Mouse (Mus musculus) common myeloid progenitor, adult 5-6 weeks (primary cell): ENCODE measurements around the gene Faim2. TPM values are rescaled to one million over a fixed set of nuclear protein-coding genes. Genes with fewer than 3 reads are reported as not detected.
A peak's percentile ranks its signal among the peaks of the same experiment; 100 is the strongest.

Source experiments
- ATAC-seq: replicated peaks from 2 replicates; pipeline ENCODE4 v1.8.0; 2016; ENCODE audit warnings: low read depth, mild to moderate bottlenecking, moderate TSS enrichment, inconsistent platforms; ENCODE audit not compliant: poor library complexity, severe bottlenecking
- total RNA-seq: library from RNA; stranded (forward); fragments of 200-1000, 187-1606 nt; gene quantifications from 2 replicates; pipeline ENCODE4 v1.2.3, GENCODE M21; 2017

Faim2 gene
- total RNA-seq, 1 experiment from 2014 or later: not detected

- no peak for ATAC-seq
Observed at GRCm38 (mm10) chr15:99511797-99512525, 16.0 kb downstream of the Faim2 start.

GRCm38 (mm10) chr15:99510621-99511020, 17.3 kb downstream of the Faim2 start:
- no peak for ATAC-seq

DNA sequence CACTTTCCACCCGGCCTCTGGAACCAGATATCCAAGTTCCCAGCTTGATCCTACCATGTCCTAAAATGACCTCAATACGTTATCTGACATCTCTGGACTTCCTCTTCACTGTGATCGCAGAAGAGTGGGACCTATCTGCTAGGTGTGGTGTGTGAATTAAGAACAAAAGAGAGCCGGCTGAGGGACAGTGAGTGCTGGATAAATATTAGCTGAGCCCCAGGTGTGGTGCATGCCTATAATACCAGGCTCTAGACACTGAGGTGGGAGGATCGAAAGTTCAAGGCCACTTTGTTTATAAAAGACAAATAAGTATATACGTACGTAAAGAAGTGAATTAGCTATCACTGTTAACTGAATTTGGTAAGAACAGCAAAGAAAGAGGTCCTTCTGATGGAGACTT, 18.1 kb downstream of the Faim2 start:
- ATAC-seq: no peak

- ATAC-seq: no peak
Observed at GRCm38 (mm10) chr15:99505324-99506095, 22.5 kb downstream of the Faim2 start.

- ATAC-seq: no peak
Observed at GRCm38 (mm10) chr15:99503256-99503655, 24.7 kb downstream of the Faim2 start.

DNA sequence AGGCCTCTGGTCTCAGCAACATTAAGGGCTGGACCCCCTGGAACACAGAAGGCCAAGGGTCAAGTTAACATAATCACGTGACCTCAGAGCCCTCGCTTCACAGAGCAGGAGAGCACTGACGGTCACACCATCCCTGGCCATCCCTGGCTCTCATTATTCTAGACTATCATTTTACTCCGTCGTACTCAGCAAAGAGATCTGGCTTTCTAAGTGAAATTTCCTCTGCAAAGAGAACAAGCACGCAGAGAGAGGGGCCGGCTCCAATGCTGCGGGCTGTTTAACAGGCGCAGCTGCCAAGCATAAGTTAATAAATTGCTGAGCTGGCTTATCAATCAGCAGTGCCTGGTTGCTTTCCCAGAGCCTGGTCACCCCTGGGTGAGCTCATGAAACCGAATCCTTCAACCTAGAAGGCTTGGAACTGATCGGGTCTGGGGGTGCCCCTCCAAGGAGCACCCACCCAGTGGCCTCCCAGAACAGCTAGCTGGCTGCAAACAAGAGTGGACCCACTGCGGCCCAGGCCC, 25.6 kb downstream of the Faim2 start:
- no peak for ATAC-seq

DNA sequence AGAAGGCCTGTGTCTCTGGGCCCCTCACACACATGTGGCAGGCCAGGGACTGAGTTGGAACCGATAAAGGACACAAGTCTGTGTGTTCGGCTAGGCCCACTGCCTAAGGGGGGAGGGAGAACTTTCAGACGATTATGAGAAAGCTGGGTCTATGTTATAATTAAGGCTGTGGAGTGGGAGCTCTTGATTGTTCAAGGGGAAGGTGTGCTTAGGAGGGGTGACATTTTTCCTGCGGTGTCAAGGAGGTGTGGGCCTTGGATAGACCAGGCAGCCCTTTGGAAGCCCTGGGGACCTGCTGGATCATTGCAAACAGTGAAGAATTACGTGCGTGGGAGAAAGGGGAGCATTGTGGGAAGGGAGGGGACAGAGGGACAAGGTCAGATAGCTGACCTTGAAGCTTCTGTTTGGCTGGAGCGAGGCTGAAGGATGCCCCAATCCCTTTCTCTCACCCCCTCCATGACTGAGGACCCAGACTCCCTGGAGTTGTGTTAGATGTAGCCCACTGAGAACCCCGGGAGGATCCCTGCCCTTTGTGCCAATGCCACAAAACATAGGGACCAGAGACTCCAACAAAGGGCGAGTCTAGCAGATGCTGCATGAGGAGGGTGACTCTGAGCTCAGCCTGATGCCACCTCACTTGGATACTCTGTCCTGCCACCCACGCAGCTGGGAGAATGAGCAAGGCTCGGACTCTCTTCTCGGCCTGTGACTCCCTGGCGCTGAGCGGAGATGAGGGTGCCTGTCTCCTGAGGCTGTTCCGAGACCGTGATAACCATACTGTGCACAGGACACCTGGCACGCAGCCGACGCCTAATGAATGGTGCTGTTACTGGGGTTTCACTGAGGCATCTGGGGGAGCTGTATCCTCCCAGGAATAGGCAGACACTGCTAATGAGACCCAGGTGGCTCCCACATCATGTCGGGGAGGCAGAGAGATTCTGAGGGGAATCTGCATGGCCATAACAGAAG, 26.4 kb downstream of the Faim2 start:
- ATAC-seq: no peak

DNA sequence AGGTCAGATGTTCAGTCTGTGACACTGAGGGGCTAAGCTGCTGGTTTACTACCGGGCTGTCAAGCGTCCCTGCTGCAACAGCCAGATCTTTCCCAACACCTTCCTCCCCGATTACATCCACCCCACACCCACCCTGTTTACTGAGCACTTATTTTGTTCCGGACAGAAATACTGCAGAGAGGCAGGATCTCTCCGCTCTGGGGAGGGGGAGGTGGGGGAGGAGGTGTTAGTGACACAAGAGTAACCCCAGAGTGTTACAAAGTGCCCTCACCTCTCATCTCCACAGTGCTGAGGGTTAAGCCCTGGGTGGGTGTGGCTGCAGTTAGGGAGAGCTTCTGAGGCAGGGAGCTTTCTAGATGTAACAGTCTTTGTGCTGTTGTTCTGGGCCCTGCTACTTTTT, 27.6 kb downstream of the Faim2 start:
- ATAC-seq: no peak

DNA sequence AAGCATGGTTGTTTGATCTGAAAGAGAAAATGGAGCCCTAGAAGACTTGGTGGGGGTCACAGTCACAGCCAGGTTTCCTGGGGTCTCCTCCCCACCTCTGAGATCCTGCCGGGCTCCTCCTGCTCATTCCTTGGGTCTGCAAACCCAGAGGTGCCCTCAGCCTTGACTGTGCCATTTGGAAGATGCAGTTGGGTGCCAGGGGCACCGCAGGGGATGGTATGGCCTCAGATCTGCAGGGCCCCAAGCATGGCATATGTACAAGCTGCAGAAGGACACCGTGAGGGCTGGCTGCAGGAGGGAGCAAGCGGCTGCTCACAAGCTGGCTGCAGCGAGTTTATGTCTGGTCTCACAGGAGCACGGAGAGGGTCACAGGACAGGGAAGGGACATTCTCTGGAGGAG, 28.2 kb downstream of the Faim2 start:
- ATAC-seq: no peak

DNA sequence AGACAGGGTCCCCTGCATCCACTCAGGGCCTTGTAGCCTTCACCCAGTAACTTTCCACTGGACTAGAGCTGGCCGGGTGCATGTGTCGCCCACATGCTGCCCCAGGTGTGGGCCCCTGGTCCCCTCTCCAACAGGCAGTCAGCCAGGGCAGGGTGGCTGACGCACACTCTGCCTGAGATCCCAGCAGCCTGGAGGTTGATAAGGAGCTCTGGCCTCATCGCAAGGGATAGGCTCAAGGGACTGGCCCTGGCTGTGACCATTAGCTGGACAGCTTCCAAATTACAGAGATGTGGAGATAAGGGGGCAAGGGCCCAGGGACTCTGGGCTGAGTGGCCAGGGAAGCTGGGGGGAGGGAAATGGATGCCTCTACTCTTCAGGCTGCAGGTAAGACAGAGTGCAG, 29.2 kb downstream of the Faim2 start:
- ATAC-seq: no peak

DNA sequence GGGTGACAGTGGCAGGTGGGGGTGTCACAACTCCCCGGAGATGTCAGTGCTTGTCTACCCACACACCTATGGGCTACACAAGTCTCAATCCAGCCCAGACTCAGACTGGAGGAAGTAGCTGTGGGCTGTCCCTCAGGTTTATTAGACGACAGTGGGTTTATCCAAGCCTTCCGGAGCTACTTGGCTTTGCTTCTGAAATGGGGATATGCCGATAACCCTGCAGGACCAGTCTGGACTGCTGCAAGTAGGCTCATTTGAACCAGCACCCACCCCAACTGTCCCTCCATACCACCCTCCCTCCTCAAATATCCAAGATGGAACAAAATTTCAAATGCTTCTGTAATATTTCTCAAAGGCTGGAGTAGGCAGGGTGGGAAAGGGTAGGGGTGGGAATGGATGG, 29.6 kb downstream of the Faim2 start:
- no peak for ATAC-seq

- ATAC-seq: peak; percentile 31
Observed at GRCm38 (mm10) chr15:99497527-99498242, 30.3 kb downstream of the Faim2 start.

DNA sequence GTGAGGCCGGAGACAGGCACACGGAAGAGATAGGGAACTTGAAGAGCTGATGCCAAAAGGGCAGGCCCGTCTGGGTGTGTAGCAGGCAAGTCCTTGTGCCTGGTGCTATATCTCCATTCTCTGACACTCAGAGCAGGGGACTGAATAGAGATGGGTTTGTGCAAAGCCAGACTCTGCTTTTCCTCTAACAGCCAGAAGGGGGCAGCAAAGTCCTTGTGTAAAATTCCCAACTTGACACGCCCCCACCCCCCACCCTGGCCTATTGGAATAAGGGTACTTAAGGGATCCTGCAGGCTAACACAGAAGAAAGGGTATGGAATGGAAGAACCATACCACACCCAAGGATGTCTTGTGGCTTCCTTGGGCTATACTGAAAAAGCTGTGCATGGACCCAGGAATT, 30.9 kb downstream of the Faim2 start:
- ATAC-seq: peak; percentile 70

DNA sequence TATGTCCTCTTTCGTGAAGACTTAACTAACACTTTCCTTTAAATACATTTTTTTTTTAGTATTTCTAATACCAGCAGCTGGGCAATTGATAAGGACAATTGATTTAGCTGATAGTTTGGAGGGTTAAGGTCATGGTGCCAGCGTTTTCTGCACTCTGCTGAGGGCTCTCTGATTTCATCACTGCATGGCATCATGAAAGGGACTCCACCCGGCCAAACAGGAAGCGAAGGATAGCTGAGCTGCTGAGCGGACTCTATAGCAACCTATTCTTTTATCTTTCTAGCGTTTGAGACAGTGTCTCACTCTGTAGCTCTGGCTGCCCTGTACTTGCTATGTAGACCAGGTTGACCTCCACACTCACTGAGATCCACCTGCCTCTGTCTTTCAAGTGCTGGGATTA, 43.2 kb downstream of the Faim2 start:
- peak; percentile 39; the same call in 1 of the 2 replicates for ATAC-seq

DNA sequence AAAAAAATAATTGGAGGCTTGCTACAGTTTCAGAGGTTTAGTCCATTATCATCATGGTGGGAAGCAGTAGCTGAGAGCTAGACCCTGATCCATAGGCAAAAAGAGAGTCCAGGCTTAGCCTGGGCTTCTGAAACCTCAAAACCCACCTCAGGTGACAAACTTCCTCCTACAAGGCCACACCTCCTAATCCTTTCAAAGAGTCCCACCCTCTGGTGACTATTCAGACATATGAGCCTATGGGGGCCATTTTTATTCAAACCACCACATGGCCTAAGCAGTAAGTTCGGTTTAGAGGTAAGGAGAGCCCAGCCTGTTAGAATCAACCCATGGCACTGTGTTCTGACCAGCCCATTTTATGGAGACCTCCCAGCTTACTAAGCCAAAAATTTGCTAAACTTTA, 52.2 kb downstream of the Faim2 start:
- no peak for ATAC-seq

DNA sequence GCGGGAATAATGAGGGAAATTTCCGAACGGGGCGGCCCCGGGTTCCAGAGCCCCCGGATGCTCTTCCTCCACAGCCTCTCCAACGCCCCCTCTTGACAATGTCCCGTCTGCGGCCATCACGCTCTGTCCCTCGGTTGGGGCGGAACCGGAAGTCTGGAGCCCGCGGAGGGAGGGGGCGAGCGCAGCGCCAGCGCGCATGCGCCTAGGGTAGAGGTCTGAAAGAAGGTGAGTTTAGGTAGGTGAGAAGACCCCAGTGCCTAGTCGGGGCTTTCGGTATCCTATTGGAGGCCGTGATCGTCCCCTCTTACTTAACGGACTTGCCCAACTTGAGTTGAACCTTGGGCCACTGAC, 53.4 kb downstream of the Faim2 start, which contains the start of gene Bcdin3d:
Bcdin3d (minus strand) TSS at position 155 of the 351 bp plus-strand sequence.
- ATAC-seq: peak; percentile 76

DNA sequence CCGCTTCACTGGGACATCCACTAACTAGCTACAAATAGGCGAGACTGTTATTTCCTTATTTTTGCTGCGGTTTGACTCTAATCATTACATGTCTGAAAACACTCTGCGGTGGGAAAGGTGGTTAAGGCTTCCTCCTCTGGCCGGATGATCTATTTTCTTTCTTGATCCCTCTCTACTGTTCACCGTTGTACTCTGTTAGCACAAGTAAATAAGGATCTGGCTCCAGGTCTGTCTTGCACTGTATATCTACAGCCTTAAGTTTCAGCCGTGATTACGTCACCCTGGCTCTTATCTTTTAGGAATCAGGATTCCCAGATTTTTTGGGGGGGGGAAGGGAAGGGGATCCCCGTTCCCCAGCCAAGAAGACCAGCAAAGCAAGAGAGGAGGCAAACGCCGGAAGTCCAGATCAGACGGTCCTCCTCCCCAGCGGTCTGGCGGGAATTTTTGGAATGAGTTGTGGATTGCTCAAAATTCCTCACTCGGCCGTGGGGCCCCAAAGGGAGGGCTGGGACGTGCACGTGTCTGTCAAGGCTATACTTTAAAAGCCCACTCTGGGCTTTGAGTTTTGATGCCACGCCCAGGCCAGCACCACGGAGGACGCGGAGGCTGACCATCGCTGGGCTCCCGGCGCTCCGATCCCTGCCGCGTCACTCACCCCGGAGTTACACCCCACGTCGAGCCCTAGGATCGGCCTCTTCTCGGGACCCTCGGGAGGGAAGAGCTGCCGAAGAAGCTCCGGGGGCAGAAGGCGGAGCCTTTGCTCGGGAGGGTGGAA, 54.0 kb downstream of the Faim2 start:
- ATAC-seq: peak; percentile 60

GRCm38 (mm10) chr15:99472972-99473371, 55.0 kb downstream of the Faim2 start:
- no peak for ATAC-seq

GRCm38 (mm10) chr15:99471677-99472063, 56.3 kb downstream of the Faim2 start:
- ATAC-seq: no peak
